Mouse (Mus musculus) hindbrain, embryonic 12.5 days (tissue): ENCODE measurements at regions not wholly inside any gene's neighbourhood (a gene's known extent, or its start where the extent isn't known, plus 50 kb on each side); places are given as distances from the start of the nearest gene placed in this dataset.

Source experiments
- ATAC-seq: fragments of 200-750 bp; cut with Nextera tagmentation; 2 replicates; pipeline ENCODE4 v1.8.0; 2017; ENCODE audit warnings: moderate TSS enrichment; ENCODE audit not compliant: low FRiP score
- H3K27ac ChIP-seq: fragments of 300-500 bp; sonication (generic); 2 replicates; pipeline ENCODE4 v1.5.1; 2016; ENCODE audit warnings: mild to moderate bottlenecking
- H3K27me3 ChIP-seq: fragments of 300-500 bp; sonication (generic); 2 replicates; pipeline ENCODE4 v1.6.1; 2016; ENCODE audit warnings: mild to moderate bottlenecking
- H3K36me3 ChIP-seq: fragments of 300-500 bp; sonication (generic); 2 replicates; pipeline ENCODE4 v1.6.1; 2016; ENCODE audit warnings: mild to moderate bottlenecking
- H3K4me1 ChIP-seq: fragments of 300-500 bp; sonication (generic); 2 replicates; pipeline ENCODE4 v1.6.1; 2016
- H3K4me2 ChIP-seq: fragments of 300-500 bp; sonication (generic); replicated peaks from 2 replicates; pipeline ENCODE4 v1.6.1; 2016; ENCODE audit warnings: mild to moderate bottlenecking
- H3K4me3 ChIP-seq: fragments of 300-500 bp; sonication (generic); 2 replicates; pipeline ENCODE4 v1.5.1; 2016; ENCODE audit warnings: mild to moderate bottlenecking
- H3K9ac ChIP-seq: fragments of 300-500 bp; sonication (generic); 2 replicates; pipeline ENCODE4 v1.6.1; 2016; ENCODE audit warnings: mild to moderate bottlenecking, moderate library complexity
- H3K9me3 ChIP-seq: fragments of 300-500 bp; sonication (generic); replicated peaks from 2 replicates; pipeline ENCODE4 v1.6.1; 2016; ENCODE audit warnings: mild to moderate bottlenecking
- WGBS: fragments of 180-500 bp; shearing (Covaris S2); methylation state at CpG from one replicate; pipeline ENCODE4 v1.1.7; 2016; 5-methylcytosine and 5-hydroxymethylcytosine counted together

GRCm38 (mm10) chr8:103292896-103293295, 507.5 kb upstream of the Cdh11 start:
- Histone ChIP-seq H3K27ac (no peak overlapping the region), H3K36me3 (no peaks in the 10 kb centered on the region), H3K27me3 (peaks cover 13% of the 10 kb centered on the region), H3K9me3 (no peaks in the 10 kb centered on the region), H3K9ac (no peak overlapping the region), H3K4me2 (no peak overlapping the region), H3K4me1 (peaks cover 7% of the 10 kb centered on the region), H3K4me3 (no peak overlapping the region)
- WGBS, result 62% methylated on average over 2 of the region's 2 CpGs
- no peak for ATAC-seq

GRCm38 (mm10) chr8:103306476-103307183, 521.2 kb upstream of the Cdh11 start:
- H3K27me3 ChIP-seq, result no peaks in the 10 kb centered on the region
- H3K27ac ChIP-seq, result no peak overlapping the region
- WGBS, result 66% methylated on average over 1 of the region's 1 CpGs
- H3K9ac ChIP-seq, result no peak overlapping the region
- ATAC-seq, result no peak
- H3K4me2 ChIP-seq, result no peak overlapping the region
- H3K9me3 ChIP-seq, result no peaks in the 10 kb centered on the region
- no peaks in the 10 kb centered on the region for H3K4me1 ChIP-seq
- no peaks in the 10 kb centered on the region for H3K36me3 ChIP-seq
- H3K4me3 ChIP-seq, result no peak overlapping the region

GRCm38 (mm10) chr8:103313576-103313975, 528.1 kb upstream of the Cdh11 start:
- Histone ChIP-seq H3K27me3 (peaks cover 6% of the 10 kb centered on the region; the same call in 1 of the 2 replicates), H3K9ac (no peak overlapping the region), H3K27ac (no peak overlapping the region), H3K4me3 (no peak overlapping the region), H3K9me3 (no peaks in the 10 kb centered on the region), H3K4me2 (no peak overlapping the region), H3K4me1 (peaks cover 11% of the 10 kb centered on the region), H3K36me3 (no peaks in the 10 kb centered on the region)
- no peak for ATAC-seq
- 40% methylated on average over 1 of the region's 1 CpGs for WGBS

- peak; percentile 95 for ATAC-seq
- Histone ChIP-seq H3K27ac (peak overlapping the region; percentile 55), H3K4me1 (peaks cover 11% of the 10 kb centered on the region), H3K36me3 (no peaks in the 10 kb centered on the region), H3K9me3 (no peaks in the 10 kb centered on the region), H3K4me2 (no peak overlapping the region), H3K27me3 (peaks cover 6% of the 10 kb centered on the region; the same call in 1 of the 2 replicates), H3K4me3 (no peak overlapping the region), H3K9ac (no peak overlapping the region)
- WGBS, result 3% methylated on average over 1 of the region's 1 CpGs
Observed at GRCm38 (mm10) chr8:103314279-103315022, 529.0 kb upstream of the Cdh11 start.

- H3K4me2 ChIP-seq, result no peak overlapping the region
- H3K9me3 ChIP-seq, result no peaks in the 10 kb centered on the region
- peaks cover 11% of the 10 kb centered on the region for H3K4me1 ChIP-seq
- H3K36me3 ChIP-seq, result no peaks in the 10 kb centered on the region
- 74% methylated on average over 1 of the region's 1 CpGs for WGBS
- H3K4me3 ChIP-seq, result no peak overlapping the region
- H3K27ac ChIP-seq, result no peak overlapping the region
- H3K27me3 ChIP-seq, result peaks cover 6% of the 10 kb centered on the region; the same call in 1 of the 2 replicates
- no peak overlapping the region for H3K9ac ChIP-seq
- ATAC-seq, result no peak
Observed at GRCm38 (mm10) chr8:103315742-103316141, 530.3 kb upstream of the Cdh11 start.

- no peak overlapping the region for H3K27ac ChIP-seq
- H3K9me3 ChIP-seq, result no peaks in the 10 kb centered on the region
- H3K36me3 ChIP-seq, result no peaks in the 10 kb centered on the region
- 51% methylated on average over 5 of the region's 5 CpGs for WGBS
- H3K4me1 ChIP-seq, result peaks cover 11% of the 10 kb centered on the region
- no peak overlapping the region for H3K9ac ChIP-seq
- H3K27me3 ChIP-seq, result peaks cover 6% of the 10 kb centered on the region; the same call in 1 of the 2 replicates
- no peak overlapping the region for H3K4me2 ChIP-seq
- H3K4me3 ChIP-seq, result no peak overlapping the region
- no peak for ATAC-seq
Observed at GRCm38 (mm10) chr8:103316691-103317091, 531.2 kb upstream of the Cdh11 start.

- H3K9ac ChIP-seq, result no peak overlapping the region
- H3K4me3 ChIP-seq, result no peak overlapping the region
- no peak overlapping the region for H3K27ac ChIP-seq
- peaks cover 11% of the 10 kb centered on the region for H3K4me1 ChIP-seq
- no peaks in the 10 kb centered on the region for H3K9me3 ChIP-seq
- peaks cover 5% of the 10 kb centered on the region; the same call in 1 of the 2 replicates for H3K27me3 ChIP-seq
- H3K36me3 ChIP-seq, result no peaks in the 10 kb centered on the region
- no peak for ATAC-seq
- no peak overlapping the region for H3K4me2 ChIP-seq
- WGBS, result 90% methylated on average over 2 of the region's 2 CpGs
Observed at GRCm38 (mm10) chr8:103317149-103317725, 531.8 kb upstream of the Cdh11 start.

GRCm38 (mm10) chr8:103324016-103324665, 538.7 kb upstream of the Cdh11 start:
- H3K36me3 ChIP-seq, result no peaks in the 10 kb centered on the region
- H3K27me3 ChIP-seq, result 0 out of 2 replicates have a peak, but pooled peaks cover 3% of the 10 kb centered on the region
- no peaks in the 10 kb centered on the region for H3K4me1 ChIP-seq
- no peak for ATAC-seq
- no peaks in the 10 kb centered on the region for H3K9me3 ChIP-seq
- no peak overlapping the region for H3K27ac ChIP-seq
- no peak overlapping the region for H3K4me2 ChIP-seq
- no peak overlapping the region for H3K4me3 ChIP-seq
- no peak overlapping the region for H3K9ac ChIP-seq

GRCm38 (mm10) chr8:103331415-103331814, 546.0 kb upstream of the Cdh11 start:
- Histone ChIP-seq H3K27me3 (no peaks in the 10 kb centered on the region), H3K9me3 (no peaks in the 10 kb centered on the region), H3K36me3 (no peaks in the 10 kb centered on the region), H3K9ac (no peak overlapping the region), H3K4me2 (no peak overlapping the region), H3K4me1 (no peaks in the 10 kb centered on the region), H3K4me3 (no peak overlapping the region), H3K27ac (no peak overlapping the region)
- ATAC-seq, result no peak
- WGBS, result 84% methylated on average over 2 of the region's 2 CpGs

GRCm38 (mm10) chr8:103337314-103337713, 551.9 kb upstream of the Cdh11 start:
- 92% methylated on average over 3 of the region's 3 CpGs for WGBS
- Histone ChIP-seq H3K9me3 (no peaks in the 10 kb centered on the region), H3K4me2 (no peak overlapping the region), H3K9ac (no peak overlapping the region), H3K4me3 (no peak overlapping the region), H3K36me3 (no peaks in the 10 kb centered on the region), H3K27ac (no peak overlapping the region), H3K4me1 (no peaks in the 10 kb centered on the region), H3K27me3 (no peaks in the 10 kb centered on the region)
- ATAC-seq, result no peak

- no peaks in the 10 kb centered on the region for H3K9me3 ChIP-seq
- H3K4me1 ChIP-seq, result no peaks in the 10 kb centered on the region
- 78% methylated on average over 2 of the region's 2 CpGs for WGBS
- no peak overlapping the region for H3K27ac ChIP-seq
- no peak overlapping the region for H3K4me2 ChIP-seq
- H3K4me3 ChIP-seq, result no peak overlapping the region
- no peaks in the 10 kb centered on the region for H3K27me3 ChIP-seq
- no peak for ATAC-seq
- no peaks in the 10 kb centered on the region for H3K36me3 ChIP-seq
- H3K9ac ChIP-seq, result no peak overlapping the region
Observed at GRCm38 (mm10) chr8:103339042-103339441, 553.6 kb upstream of the Cdh11 start.

GRCm38 (mm10) chr8:103339951-103340350, 554.5 kb upstream of the Cdh11 start:
- 92% methylated on average over 5 of the region's 5 CpGs for WGBS
- H3K9me3 ChIP-seq, result no peaks in the 10 kb centered on the region
- H3K27me3 ChIP-seq, result no peaks in the 10 kb centered on the region
- H3K9ac ChIP-seq, result no peak overlapping the region
- no peak overlapping the region for H3K27ac ChIP-seq
- H3K4me3 ChIP-seq, result no peak overlapping the region
- H3K4me1 ChIP-seq, result no peaks in the 10 kb centered on the region
- no peak overlapping the region for H3K4me2 ChIP-seq
- H3K36me3 ChIP-seq, result no peaks in the 10 kb centered on the region
- ATAC-seq, result no peak
